Mouse (Mus musculus) adipocyte (in vitro differentiated cells): Measurements from ENCODE around the gene Etv6.

Experiments used
- DNase-seq: peaks from one replicate; pipeline ENCODE4 v3.0.0-alpha.2; 2016; ENCODE audit warnings: low spot score

Etv6 gene

DNA sequence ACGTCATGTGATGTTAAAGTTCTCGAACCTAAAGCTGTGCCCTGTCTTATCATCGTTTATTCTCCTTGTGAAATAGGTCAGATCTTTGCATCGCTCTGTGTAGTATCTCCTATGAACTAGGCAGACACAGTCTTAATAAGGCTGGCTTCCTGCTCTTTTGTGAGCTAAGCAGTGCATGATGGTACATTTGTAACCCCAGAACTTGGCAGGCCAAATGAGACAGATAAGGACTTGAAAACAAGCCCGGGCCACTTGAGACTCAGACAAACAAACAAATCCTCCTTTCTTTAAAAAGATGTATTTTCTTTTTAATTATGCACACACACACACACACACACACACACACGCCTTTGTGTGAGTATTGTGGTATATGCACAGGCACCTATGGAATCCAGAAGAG is 42.5 kb downstream of the Etv6 start:
- peak; percentile 34 for DNase-seq

DNA sequence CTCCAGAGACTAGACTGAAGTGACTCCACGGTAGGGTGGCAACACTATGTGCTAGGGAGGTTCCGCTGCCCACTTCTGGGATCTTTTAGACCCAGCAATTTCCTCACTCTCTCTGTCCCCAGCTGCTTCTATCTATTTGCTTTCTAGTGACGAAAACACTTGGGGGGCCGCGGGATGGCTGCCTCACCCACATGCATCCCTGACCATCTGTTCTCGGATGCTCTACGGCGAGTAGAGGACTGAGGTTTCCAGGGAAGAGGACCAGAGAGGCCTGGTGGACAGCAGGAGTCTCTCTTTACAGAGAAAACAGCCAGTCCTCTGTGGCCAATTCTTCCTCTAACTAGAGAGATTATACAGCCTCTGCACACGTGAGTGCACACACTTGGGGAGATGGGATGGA is 43.6 kb downstream of the Etv6 start:
- no peak for DNase-seq

DNA sequence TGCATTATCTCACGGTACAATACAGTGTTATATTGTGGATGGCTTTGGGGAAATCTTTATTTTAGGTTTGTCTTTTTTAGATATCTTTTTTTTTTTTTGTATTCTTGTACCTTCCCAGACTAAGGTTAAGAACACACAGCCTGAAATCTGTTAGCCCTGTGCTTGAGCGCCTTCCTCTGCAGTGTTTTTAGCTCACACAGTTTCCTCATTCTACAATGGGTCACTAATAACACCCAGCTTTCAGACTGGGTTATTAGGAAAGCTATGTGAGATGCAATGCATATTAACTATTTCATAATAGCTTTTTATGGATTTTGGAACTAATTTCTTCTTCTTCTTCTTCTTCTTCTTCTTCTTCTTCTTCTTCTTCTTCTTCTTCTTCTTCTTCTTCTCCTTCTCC is 44.1 kb downstream of the Etv6 start:
- DNase-seq: no peak

DNA sequence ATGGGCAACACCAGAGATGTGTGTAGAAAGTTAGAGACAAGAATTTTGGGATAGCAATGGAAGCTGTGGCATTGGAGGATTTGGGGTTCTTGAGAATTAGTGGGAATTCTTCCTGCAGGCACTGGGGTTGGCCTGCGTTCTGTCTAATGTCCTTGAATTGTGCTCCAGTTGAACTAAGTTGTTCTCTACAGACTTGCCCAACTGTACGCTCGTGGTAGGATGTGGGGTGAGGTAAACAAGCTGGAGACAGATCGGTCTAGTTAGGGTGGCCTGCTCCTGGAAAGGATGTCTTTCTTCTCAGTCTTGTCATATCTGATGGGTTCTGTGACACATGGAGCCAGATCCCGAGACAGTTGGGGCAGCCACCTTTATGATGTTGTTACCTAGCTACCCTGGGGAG is 45.4 kb downstream of the Etv6 start:
- no peak for DNase-seq

DNA sequence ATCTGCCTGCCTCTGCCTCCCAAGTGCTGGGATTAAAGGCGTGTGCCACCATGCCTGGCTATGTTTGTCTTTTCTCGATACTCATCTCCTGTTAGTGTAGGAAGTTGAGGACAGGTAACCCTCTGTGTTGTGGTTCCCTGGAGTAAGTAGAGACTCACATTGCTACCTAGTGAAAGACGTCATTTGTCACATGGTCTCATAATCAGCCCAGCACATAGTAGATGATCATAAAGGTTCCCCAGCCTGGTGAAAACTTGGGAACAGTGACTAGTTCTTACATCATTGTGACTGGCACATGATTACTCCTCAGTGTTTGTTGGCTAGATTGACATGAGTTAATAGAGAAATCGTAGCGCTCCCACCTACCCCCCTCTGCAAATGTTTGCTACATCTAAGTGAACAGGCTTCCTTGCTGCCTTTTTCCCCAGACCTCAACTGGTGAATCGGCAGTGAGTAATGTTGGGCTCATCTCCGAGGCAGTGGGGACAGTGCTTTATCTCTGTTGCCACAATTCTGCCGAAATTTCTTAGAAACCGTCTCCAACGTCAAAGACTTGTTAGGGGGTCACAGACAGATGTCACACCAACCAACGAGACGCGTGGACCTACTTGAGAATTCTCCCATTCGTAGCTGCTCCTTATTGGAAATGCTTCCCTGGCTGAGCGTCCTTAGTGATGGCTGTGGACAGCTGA is 46.9 kb downstream of the Etv6 start:
- no peak for DNase-seq

DNA sequence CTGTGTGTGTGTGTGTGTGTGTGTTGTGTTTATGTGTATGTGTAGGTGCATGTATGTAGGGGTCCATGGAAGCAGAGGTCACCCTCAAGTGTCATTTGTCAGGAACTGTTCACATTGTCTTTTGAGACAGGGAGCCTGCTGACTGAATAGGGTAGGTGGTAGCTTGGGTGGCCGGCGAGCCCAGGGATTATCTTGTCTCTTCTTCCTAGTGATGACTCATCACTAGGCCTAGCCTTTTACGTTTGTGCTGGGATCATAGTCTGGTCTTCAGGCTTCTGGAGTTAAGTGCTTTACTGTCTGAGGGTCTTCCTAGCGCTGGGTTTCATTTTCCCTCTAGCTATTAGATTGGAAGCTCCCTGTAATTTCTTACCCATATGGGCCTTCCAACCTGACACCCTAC is 47.9 kb downstream of the Etv6 start:
- DNase-seq: no peak

GRCm38 (mm10) chr6:134086351-134086750 is 50.9 kb downstream of the Etv6 start:
- DNase-seq: no peak

DNA sequence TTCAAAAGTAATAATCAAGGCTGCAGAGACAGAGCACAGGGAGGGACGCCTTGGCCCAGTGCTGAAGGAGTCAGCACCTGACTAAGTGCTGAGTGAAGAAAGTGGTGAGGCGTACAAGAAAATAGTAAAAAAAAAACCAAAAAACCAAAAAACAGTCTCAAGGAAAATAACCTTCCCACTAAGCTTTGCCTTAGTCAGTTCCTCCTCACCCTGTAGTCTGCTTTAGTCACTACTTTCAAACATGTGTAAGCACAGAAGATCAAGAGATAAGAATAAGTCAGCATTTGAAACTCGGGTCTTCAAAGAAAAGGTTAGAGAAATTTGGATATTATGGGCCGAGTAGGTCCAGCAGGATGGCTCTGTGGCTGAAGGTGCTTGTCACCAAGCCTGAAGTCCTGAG is 52.2 kb downstream of the Etv6 start:
- DNase-seq: no peak

GRCm38 (mm10) chr6:134089671-134090377 is 54.3 kb downstream of the Etv6 start:
- DNase-seq: no peak

GRCm38 (mm10) chr6:134090378-134090692 is 54.8 kb downstream of the Etv6 start:
- no peak for DNase-seq

- DNase-seq: no peak
Observed at GRCm38 (mm10) chr6:134090875-134091274, 55.4 kb downstream of the Etv6 start.

DNA sequence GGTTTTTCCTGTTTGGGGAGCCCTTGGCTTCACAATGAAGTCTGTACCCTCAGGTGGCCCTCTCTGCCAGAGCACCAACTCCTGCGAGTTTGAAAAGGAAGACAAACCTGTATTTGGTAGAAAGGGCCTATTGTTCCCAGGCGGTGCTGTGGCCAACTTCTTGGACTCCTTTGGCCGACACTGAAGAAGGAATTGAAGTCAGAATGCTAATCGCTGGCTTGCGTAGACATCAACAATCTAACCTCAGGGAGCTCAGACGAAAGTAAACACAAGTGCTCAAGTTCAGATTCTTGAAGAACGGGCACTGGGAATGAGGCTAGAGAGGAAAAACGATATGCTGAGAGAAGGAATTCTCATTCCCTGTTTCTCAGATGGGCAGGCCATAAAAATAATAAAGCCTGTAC is 55.9 kb downstream of the Etv6 start:
- no peak for DNase-seq

DNA sequence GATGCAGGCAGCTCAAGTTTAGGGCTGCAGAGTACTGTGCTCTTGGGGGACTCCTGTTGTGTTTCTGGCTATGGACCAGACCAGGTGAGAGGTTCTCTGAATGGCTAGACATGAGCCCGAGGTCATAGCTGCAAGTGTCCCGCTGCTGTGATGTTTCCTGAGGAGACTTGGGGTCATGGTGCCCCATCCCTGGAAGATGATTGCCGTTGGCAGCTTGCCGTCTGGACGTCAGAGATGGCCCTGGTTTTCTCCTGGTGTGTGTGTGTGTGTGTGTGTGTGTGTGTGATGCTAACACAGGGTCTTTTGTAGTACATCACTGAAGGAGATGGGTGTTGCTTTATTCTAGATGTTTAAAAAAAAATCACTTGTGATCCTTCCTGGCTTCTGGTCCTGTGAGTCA is 58.6 kb downstream of the Etv6 start:
- no peak for DNase-seq

- no peak for DNase-seq
Observed at GRCm38 (mm10) chr6:134094620-134095019, 59.1 kb downstream of the Etv6 start.

- no peak for DNase-seq
Observed at GRCm38 (mm10) chr6:134095582-134095981, 60.1 kb downstream of the Etv6 start.

- no peak for DNase-seq
Observed at GRCm38 (mm10) chr6:134099976-134100743, 64.7 kb downstream of the Etv6 start.

- DNase-seq: no peak
Observed at GRCm38 (mm10) chr6:134102396-134102795, 66.9 kb downstream of the Etv6 start.

DNA sequence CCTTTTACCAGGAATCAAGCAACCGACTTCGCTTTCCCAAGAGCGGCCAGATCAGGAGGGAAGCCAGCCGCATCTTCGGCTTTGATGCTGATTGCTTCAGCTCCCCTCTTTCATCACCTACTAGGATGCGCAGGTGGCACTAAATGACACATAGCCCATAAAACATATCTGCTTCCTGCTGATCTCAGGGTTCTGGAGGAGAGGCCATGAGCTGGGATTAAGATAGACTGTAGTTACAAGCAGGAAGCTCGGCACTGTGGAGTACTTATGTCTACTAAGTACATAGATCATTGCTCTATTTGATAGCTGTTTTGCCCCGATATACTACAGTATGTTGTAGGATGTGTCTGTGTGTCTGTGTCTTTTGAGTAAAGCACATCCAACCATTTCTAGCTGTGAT is 68.0 kb downstream of the Etv6 start:
- DNase-seq: no peak

- DNase-seq: peak; percentile 11
Observed at GRCm38 (mm10) chr6:134105514-134106201, 70.2 kb downstream of the Etv6 start.

GRCm38 (mm10) chr6:134107696-134108095 is 72.2 kb downstream of the Etv6 start:
- DNase-seq: no peak

DNA sequence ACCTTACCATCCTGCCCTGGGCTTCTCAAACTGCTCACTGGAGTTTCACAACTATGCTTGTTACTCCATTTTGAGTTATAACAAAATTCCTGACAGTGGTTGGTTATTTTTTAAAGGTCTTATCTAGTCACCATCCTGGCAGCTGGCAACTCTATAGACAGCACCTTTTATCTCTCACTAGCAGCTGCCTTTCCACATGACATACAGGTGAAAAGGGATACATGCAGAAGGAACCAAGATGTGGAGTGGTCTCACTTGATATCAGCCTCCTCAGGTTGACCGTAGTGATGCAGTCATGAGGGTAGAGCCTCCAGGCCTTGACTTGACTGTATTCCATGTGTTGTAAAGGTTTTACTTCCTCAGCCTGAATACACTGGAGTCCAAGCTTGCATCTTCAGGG is 74.2 kb downstream of the Etv6 start:
- no peak for DNase-seq

DNA sequence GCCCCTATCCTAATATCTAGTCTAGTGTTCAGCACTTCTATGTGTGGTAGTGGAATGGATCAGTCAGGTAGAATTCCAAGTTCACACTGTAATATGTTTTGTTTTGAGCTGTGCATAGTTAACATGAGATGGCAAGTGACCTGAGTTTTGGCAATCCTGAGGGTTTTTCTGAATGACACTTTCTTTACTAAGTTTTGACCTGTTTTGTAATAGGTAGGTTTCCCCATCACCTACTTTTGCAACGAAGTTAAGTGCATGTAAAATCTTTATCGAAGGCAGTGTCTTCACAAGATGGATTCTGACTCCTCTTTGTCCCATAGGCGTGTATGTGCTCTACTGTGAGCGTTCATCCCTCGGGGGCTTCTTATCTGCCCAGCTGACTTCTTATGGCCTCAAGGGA is 74.7 kb downstream of the Etv6 start:
- no peak for DNase-seq

DNA sequence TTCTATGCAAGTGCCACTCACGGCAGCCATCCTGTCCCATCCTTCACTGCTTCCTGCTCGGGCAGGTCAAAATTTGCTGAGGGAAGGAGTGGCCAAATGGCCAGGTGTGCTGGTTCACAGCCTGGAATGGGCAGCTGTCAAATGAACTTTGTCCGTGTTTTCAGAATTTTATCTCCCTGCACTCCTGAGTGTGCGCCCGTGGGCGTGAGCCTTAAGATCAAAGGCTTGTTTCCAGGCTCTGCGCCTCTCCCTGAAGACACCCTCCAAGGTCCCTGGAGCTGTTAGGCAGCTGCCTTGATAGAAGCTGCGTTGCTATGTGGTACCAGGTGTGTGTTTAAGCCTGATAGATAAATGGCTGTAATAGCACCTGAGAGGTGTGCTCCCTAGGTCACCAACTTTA is 76.1 kb downstream of the Etv6 start:
- no peak for DNase-seq
